Mouse (Mus musculus): ENCODE measurements around the gene Chaf1b. TPM values are rescaled to one million over a fixed set of nuclear protein-coding genes. Genes with fewer than 3 reads are reported as not detected.

Chaf1b gene
- under 1 TPM; 0.26 to 0.54 TPM for total RNA-seq (2021)
- long read RNA-seq, experiment 1: 0 reads
- long read RNA-seq, experiment 2, partial matches to known transcripts: 0 of 1 reads
- long read RNA-seq, experiment 2, other reads (novel, unspliced or antisense): 0 of 1 reads

- peak; percentile 94 for DNase-seq
Observed at GRCm38 (mm10) chr16:93883423-93884085, at the start of gene Chaf1b. TSS of gene Chaf1b (plus strand) at chr16:93883901.

- no peak for DNase-seq
Observed at GRCm38 (mm10) chr16:93834076-93834475, 49.6 kb upstream of the Chaf1b start.

- no peak for DNase-seq
Observed at GRCm38 (mm10) chr16:93839049-93839448, 44.7 kb upstream of the Chaf1b start.

GRCm38 (mm10) chr16:93850527-93850926 lies 33.2 kb upstream of the Chaf1b start:
- DNase-seq: no peak

GRCm38 (mm10) chr16:93859967-93860366 lies 23.7 kb upstream of the Chaf1b start:
- DNase-seq: no peak

GRCm38 (mm10) chr16:93860686-93861085 lies 23.0 kb upstream of the Chaf1b start:
- DNase-seq: no peak

- DNase-seq: no peak
Observed at GRCm38 (mm10) chr16:93874841-93875240, 8.9 kb upstream of the Chaf1b start.

- DNase-seq: no peak
Observed at GRCm38 (mm10) chr16:93877612-93878380, 5.9 kb upstream of the Chaf1b start.

- DNase-seq: no peak
Observed at GRCm38 (mm10) chr16:93884086-93884721, 503 bp downstream of the Chaf1b start.

- no peak for DNase-seq
Observed at GRCm38 (mm10) chr16:93884722-93885113, 1.0 kb downstream of the Chaf1b start.

GRCm38 (mm10) chr16:93888481-93888880 lies 4.8 kb downstream of the Chaf1b start:
- DNase-seq: no peak

GRCm38 (mm10) chr16:93890948-93891604 lies 7.4 kb downstream of the Chaf1b start:
- no peak for DNase-seq

GRCm38 (mm10) chr16:93893285-93893684 lies 9.6 kb downstream of the Chaf1b start:
- no peak for DNase-seq

GRCm38 (mm10) chr16:93903027-93903426 lies 19.3 kb downstream of the Chaf1b start:
- DNase-seq: no peak

- no peak for DNase-seq
Observed at GRCm38 (mm10) chr16:93906156-93907014, 22.7 kb downstream of the Chaf1b start.

GRCm38 (mm10) chr16:93907761-93908160 lies 24.1 kb downstream of the Chaf1b start:
- DNase-seq: no peak

GRCm38 (mm10) chr16:93908196-93908595 lies 24.5 kb downstream of the Chaf1b start:
- DNase-seq: no peak

GRCm38 (mm10) chr16:93909936-93910335 lies 26.2 kb downstream of the Chaf1b start:
- no peak for DNase-seq

GRCm38 (mm10) chr16:93910735-93911665 lies 27.3 kb downstream of the Chaf1b start:
- no peak for DNase-seq

GRCm38 (mm10) chr16:93912158-93912557 lies 28.5 kb downstream of the Chaf1b start:
- no peak for DNase-seq
